Mouse (Mus musculus) megakaryocyte, embryonic 14.5 days (primary cell): ENCODE data around the gene Klk8.

Source experiments
- FLI1 ChIP-seq: IDR thresholded peaks from 2 replicates; pipeline ENCODE4 v1.6.1; 2012; ENCODE audit warnings: low read length, inconsistent platforms, mixed read lengths
- GATA1 ChIP-seq: IDR thresholded peaks from 3 replicates; pipeline ENCODE4 v1.6.1; 2012; ENCODE audit warnings: mixed read lengths, low read length, inconsistent platforms, borderline replicate concordance

GRCm38 (mm10) chr7:43821581-43821980 is 24.2 kb downstream of the Klk8 start:
- TF ChIP-seq GATA1 (no peak), FLI1 (no peak)
